Mouse (Mus musculus): ENCODE results near the gene Rabgap1l. TPM values are rescaled to one million over a fixed set of nuclear protein-coding genes. Genes with fewer than 3 reads are reported as not detected.
A peak's percentile ranks its signal among the peaks of the same experiment; 100 is the strongest.

The Rabgap1l gene
- polyA plus RNA-seq, 1 experiment from 2014 or later: 21.3 TPM

DNA sequence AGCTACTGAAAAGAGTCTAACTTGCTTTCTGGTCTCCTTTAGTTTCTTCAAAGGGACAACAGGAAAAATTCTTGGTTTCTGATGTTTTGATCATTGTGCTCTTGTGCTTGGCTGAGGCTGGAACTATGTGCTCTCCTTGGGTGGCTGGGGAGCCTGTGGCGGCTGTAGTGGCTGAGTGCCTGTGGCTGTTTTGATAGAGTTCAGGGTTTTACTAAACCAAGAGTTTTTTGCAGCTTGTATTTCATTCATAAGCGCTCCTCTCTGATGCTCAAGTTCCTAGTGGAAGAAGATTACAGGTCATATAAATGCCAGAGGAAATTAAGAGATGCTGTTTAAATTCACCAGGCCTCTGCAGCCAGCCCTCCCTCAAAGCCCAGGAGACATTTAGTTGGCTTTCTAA lies 568.9 kb downstream of the Rabgap1l start:
- no peaks in the 10 kb centered on the region for H3K9me3 ChIP-seq (replicated peaks)
- no peaks in the 10 kb centered on the region for H3K4me1 ChIP-seq
- no peak overlapping the region for H3K27ac ChIP-seq
- WGBS: 87% methylated on average over 2 of the region's 2 CpGs
- peaks cover 4% of the 10 kb centered on the region; the same call in 1 of the 2 replicates for H3K36me3 ChIP-seq (ENCODE audit: poor library complexity, severe bottlenecking)
- ATAC-seq: no peak
- no peak overlapping the region for H3K9ac ChIP-seq
- no peak overlapping the region for H3K4me2 ChIP-seq
- H3K27me3 ChIP-seq: no peaks in the 10 kb centered on the region
- H3K4me3 ChIP-seq: no peak overlapping the region

- H3K9ac ChIP-seq: no peak overlapping the region
- no peak for ATAC-seq
- no peaks in the 10 kb centered on the region for H3K9me3 ChIP-seq (replicated peaks)
- WGBS: 88% methylated on average over 3 of the region's 3 CpGs
- H3K27me3 ChIP-seq: no peaks in the 10 kb centered on the region
- no peak overlapping the region for H3K27ac ChIP-seq
- no peaks in the 10 kb centered on the region for H3K36me3 ChIP-seq (ENCODE audit: poor library complexity, severe bottlenecking)
- peaks cover 8% of the 10 kb centered on the region for H3K4me1 ChIP-seq
- H3K4me3 ChIP-seq: no peak overlapping the region
- no peak overlapping the region for H3K4me2 ChIP-seq
Observed at GRCm38 (mm10) chr1:160217898-160218297, 575.1 kb downstream of the Rabgap1l start.

DNA sequence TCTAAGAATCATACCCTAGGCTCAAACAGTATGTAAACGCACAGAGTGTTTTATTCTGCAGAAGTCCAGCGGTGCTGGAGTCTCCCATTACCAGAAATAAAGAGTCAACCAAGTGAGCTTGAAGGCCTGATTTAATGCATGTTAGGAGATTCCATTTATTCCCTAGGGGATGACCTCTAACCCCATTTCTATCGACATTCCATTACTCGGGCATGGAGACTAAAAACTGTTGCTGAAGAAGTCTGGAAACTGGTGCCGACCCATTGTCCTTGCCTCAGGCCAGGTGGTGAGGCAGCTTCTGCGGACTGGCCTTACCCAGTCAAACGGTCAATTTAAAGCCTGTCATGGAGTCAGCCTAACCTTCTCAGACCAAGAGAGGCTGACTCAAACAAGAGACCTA lies 578.8 kb downstream of the Rabgap1l start:
- peak overlapping the region; percentile 70; the same call in 1 of the 2 replicates for H3K4me2 ChIP-seq
- 87% methylated on average over 7 of the region's 7 CpGs for WGBS
- H3K27me3 ChIP-seq: no peaks in the 10 kb centered on the region
- peaks cover 31% of the 10 kb centered on the region for H3K4me1 ChIP-seq
- H3K27ac ChIP-seq: no peak overlapping the region
- no peaks in the 10 kb centered on the region for H3K36me3 ChIP-seq (ENCODE audit: poor library complexity, severe bottlenecking)
- no peak overlapping the region for H3K4me3 ChIP-seq
- no peak overlapping the region for H3K9ac ChIP-seq
- H3K9me3 ChIP-seq (replicated peaks): no peaks in the 10 kb centered on the region
- no peak for ATAC-seq

DNA sequence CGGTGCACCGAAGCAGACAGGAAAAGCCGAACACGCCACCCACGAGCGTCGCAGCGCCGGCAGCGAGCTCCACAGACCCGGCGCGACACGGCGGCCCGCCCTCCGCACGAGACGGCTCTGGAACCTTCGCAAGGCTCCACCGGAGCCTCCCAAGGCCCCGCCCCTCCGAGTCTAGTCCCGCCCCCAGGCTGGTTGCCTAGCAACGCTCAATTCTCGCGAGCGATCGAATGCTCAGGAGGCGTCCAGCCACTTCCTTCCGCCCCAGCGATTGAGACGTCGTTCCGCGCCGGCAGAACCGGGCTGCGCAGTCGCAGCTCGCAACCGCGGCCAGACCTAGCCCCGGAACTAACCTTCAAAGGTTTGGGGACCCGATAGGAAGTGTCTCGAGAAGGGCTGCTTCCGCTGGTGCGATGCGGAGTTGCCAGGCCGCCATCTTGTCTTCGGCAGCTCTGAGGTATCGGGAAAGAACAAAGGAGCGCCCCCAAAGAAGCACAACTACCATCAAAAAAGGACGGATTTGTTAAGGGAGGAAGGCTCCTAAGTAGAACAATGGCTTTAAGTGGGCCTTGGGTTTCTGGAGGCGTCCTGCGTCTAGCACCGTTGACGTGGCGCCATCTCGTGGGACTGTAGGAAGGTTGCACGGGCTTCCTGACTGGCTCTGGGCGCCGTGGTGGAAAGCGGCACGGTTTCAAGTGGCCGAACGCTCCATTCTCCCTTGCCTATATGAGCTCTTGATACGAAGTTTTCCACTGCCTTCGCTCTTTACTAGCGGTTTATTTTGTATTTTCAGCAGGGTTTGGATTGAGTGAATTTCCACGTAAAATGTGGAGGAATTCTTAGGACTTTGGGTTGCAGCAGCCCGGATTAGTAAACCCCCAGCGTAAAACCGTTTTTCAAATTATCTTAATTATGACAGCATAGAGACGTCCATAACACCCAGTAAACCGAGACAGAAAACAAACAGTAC lies 580.0 kb downstream of the Rabgap1l start, which contains the start of gene Cacybp:
Gene Cacybp (minus strand): TSS at position 173 of the 967 bp plus-strand sequence.
- Histone ChIP-seq H3K27me3 (no peaks in the 10 kb centered on the region), H3K4me2 (peak within 1 kb of the TSS; percentile 74), H3K27ac (peak within 1 kb of the TSS; percentile 99), H3K9me3 (replicated peaks) (no peaks in the 10 kb centered on the region), H3K4me3 (peak within 1 kb of the TSS; percentile 80), H3K4me1 (peaks cover 35% of the 10 kb centered on the region), H3K9ac (peak within 1 kb of the TSS; percentile 92), H3K36me3 (ENCODE audit: poor library complexity, severe bottlenecking) (peaks cover under 1% of the 10 kb centered on the region; the same call in 1 of the 2 replicates)
- ATAC-seq: peak; percentile 97
- under 1% methylated on average over 61 of the region's 76 CpGs for WGBS

GRCm38 (mm10) chr1:160212123-160212691 lies 580.8 kb downstream of the Rabgap1l start:
- ATAC-seq: peak; percentile 0
- H3K4me1 ChIP-seq: peaks cover 35% of the 10 kb centered on the region
- peak overlapping the region; percentile 80 for H3K4me3 ChIP-seq
- no peaks in the 10 kb centered on the region for H3K9me3 ChIP-seq (replicated peaks)
- H3K9ac ChIP-seq: peak overlapping the region; percentile 92
- WGBS: under 1% methylated on average over 45 of the region's 45 CpGs
- H3K36me3 ChIP-seq (ENCODE audit: poor library complexity, severe bottlenecking): peaks cover 8% of the 10 kb centered on the region
- H3K4me2 ChIP-seq: peak overlapping the region; percentile 74
- H3K27ac ChIP-seq: peak overlapping the region; percentile 99
- no peaks in the 10 kb centered on the region for H3K27me3 ChIP-seq

GRCm38 (mm10) chr1:160211597-160212122 lies 581.4 kb downstream of the Rabgap1l start:
- Histone ChIP-seq H3K4me3 (peak overlapping the region; percentile 80), H3K4me2 (peak overlapping the region; percentile 74), H3K9me3 (replicated peaks) (no peaks in the 10 kb centered on the region), H3K27ac (peak overlapping the region; percentile 99; the same call in 1 of the 2 replicates), H3K9ac (peak overlapping the region; percentile 92), H3K27me3 (no peaks in the 10 kb centered on the region), H3K36me3 (ENCODE audit: poor library complexity, severe bottlenecking) (peaks cover 14% of the 10 kb centered on the region), H3K4me1 (peaks cover 35% of the 10 kb centered on the region)
- WGBS: 2% methylated on average over 8 of the region's 8 CpGs
- ATAC-seq: no peak

- peak overlapping the region; percentile 92 for H3K9ac ChIP-seq
- peaks cover 35% of the 10 kb centered on the region for H3K4me1 ChIP-seq
- H3K27ac ChIP-seq: no peak overlapping the region
- peak overlapping the region; percentile 80 for H3K4me3 ChIP-seq
- H3K4me2 ChIP-seq: peak overlapping the region; percentile 74
- peaks cover 25% of the 10 kb centered on the region for H3K36me3 ChIP-seq (ENCODE audit: poor library complexity, severe bottlenecking)
- no peaks in the 10 kb centered on the region for H3K27me3 ChIP-seq
- 59% methylated on average over 3 of the region's 3 CpGs for WGBS
- no peaks in the 10 kb centered on the region for H3K9me3 ChIP-seq (replicated peaks)
- no peak for ATAC-seq
Observed at GRCm38 (mm10) chr1:160210566-160210965, 582.4 kb downstream of the Rabgap1l start.

GRCm38 (mm10) chr1:160209844-160210243 lies 583.2 kb downstream of the Rabgap1l start:
- peaks cover 31% of the 10 kb centered on the region for H3K36me3 ChIP-seq (ENCODE audit: poor library complexity, severe bottlenecking)
- no peaks in the 10 kb centered on the region for H3K27me3 ChIP-seq
- H3K4me2 ChIP-seq: peak overlapping the region; percentile 36; the same call in 1 of the 2 replicates
- no peak overlapping the region for H3K27ac ChIP-seq
- no peak overlapping the region for H3K9ac ChIP-seq
- H3K4me3 ChIP-seq: no peak overlapping the region
- 15% methylated on average over 2 of the region's 2 CpGs for WGBS
- no peaks in the 10 kb centered on the region for H3K9me3 ChIP-seq (replicated peaks)
- H3K4me1 ChIP-seq: peaks cover 35% of the 10 kb centered on the region
- ATAC-seq: no peak

- Histone ChIP-seq H3K4me2 (no peak overlapping the region), H3K9me3 (replicated peaks) (no peaks in the 10 kb centered on the region), H3K36me3 (ENCODE audit: poor library complexity, severe bottlenecking) (peaks cover 67% of the 10 kb centered on the region), H3K9ac (no peak overlapping the region), H3K4me3 (no peak overlapping the region), H3K4me1 (peaks cover 15% of the 10 kb centered on the region), H3K27me3 (no peaks in the 10 kb centered on the region), H3K27ac (no peak overlapping the region)
- ATAC-seq: no peak
Observed at GRCm38 (mm10) chr1:160205486-160205885, 587.5 kb downstream of the Rabgap1l start.

DNA sequence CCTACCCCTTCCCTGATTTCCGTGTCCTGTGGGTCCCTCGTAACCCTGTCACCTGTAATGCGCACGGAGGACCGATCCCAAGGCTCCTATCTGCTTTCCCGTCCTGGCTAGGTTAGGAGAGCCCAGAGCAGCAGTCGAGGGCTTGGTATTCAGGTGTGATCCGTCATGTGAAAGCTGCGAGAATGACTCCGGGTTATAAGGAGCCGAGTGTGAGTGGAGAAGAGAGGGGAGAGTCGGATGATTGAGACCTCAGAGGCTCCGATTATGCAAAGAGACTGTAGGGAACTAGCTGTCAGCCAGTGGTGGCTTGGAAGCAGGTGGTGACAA lies 597.7 kb downstream of the Rabgap1l start:
- Histone ChIP-seq H3K4me1 (peaks cover 14% of the 10 kb centered on the region), H3K9ac (peak overlapping the region; percentile 87), H3K27ac (peak overlapping the region; percentile 76), H3K4me2 (peak overlapping the region; percentile 88), H3K4me3 (peak overlapping the region; percentile 89), H3K27me3 (no peaks in the 10 kb centered on the region), H3K36me3 (ENCODE audit: poor library complexity, severe bottlenecking) (peaks cover 27% of the 10 kb centered on the region), H3K9me3 (replicated peaks) (no peaks in the 10 kb centered on the region)
- ATAC-seq: no peak
- 0% methylated on average over 13 of the region's 13 CpGs for WGBS

DNA sequence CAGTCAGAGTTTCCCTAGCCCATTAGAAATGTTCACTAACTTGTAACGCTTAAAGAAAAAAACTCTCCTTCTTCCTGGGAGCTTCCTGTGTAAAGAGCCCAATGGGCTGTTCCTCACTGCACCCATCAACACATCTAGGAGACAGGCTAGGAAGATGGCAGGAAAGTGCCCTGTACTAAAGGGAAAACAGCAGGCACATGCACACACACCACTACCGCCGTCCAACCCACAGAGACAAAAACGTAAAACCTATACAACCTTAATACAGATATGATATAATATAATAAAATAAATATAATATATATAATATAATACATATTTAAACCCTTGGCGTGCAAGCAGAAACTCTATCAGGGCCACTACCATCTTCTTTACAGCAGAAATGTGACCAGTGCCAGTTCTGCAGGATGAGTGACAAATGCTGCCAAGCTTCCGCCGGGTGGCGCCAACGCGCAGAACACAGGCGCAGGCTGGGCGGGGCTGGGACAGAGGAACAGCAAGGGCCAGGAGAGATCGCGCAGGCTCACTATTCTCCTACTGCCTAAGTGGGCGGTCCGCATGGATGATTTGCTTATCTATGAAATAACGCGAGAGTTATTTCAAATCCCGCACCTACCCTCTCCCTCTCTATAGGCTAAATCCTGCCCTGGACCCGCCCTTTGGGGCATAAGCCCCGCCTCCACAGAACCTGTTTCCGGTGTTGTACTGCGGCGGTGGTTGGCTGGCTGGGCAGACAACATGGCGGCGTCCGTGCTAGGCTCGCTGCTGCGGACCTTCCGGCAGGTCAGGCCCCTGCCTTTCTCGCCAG lies 598.3 kb downstream of the Rabgap1l start, which contains the start of gene Mrps14:
Gene Mrps14 (plus strand): TSS at position 687 of the 808 bp plus-strand sequence.
- Histone ChIP-seq H3K27me3 (no peaks in the 10 kb centered on the region), H3K9ac (peak within 1 kb of the TSS; percentile 87), H3K9me3 (replicated peaks) (no peaks in the 10 kb centered on the region), H3K4me3 (peak within 1 kb of the TSS; percentile 89), H3K4me2 (peak within 1 kb of the TSS; percentile 88), H3K4me1 (peaks cover 14% of the 10 kb centered on the region), H3K36me3 (ENCODE audit: poor library complexity, severe bottlenecking) (peaks cover 23% of the 10 kb centered on the region), H3K27ac (peak within 1 kb of the TSS; percentile 76)
- WGBS: 7% methylated on average over 31 of the region's 31 CpGs
- peak; percentile 99 for ATAC-seq
